Mouse (Mus musculus) left cerebral cortex, adult 18-20 months (tissue): ENCODE measurements around the gene Rhpn2. TPM values are rescaled to one million over a fixed set of nuclear protein-coding genes. Genes with fewer than 3 reads are reported as not detected.
A peak's percentile ranks its signal among the peaks of the same experiment; 100 is the strongest.

ENCODE experiments used
- DNase-seq, 2 experiments: peaks; one replicate each; pipeline ENCODE4 v3.0.0; 2021 to 2022; ENCODE audit warnings: low spot score in 2 of 2, mixed read lengths in 1 of 2
- total RNA-seq, 2 experiments: library from RNA; stranded (reverse); gene quantifications; 2 replicates each; pipeline ENCODE4 v1.2.3; 2021

Rhpn2 gene
- total RNA-seq, 2 experiments from 2014 or later = 5.3 to 6.2 TPM

DNA sequence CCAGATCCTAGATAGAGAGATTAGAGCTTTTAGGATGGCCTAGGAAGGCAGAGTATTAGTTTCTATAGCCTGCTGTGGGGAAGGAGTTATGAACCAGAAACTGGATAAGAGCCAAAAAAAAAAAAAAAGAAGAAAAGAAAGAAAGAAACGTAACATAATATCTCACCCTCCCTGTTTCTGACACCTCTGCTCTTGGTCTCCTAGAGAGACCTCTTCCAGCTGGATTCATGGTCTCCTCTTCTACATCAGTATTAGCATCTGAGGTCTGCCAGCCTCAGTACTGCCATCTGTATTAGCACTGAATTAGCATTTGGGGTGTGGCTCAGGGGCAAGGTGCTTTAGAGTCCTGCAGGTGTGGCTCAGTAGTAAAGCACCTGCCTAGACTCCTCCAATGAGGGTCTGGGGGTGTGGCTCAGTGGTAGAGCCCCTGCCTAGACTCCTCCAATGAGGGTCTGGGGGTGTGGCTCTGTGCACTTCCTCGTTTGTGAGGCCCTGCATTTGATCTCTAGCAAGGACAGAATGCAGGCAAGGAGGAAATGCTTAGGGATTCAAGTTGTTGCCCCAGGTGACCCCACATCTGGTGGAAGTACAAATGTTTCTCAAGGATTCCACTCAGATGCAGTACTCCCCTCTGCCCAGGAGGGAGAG, 48.9 kb downstream of the Rhpn2 start:
- DNase-seq = no peak

DNA sequence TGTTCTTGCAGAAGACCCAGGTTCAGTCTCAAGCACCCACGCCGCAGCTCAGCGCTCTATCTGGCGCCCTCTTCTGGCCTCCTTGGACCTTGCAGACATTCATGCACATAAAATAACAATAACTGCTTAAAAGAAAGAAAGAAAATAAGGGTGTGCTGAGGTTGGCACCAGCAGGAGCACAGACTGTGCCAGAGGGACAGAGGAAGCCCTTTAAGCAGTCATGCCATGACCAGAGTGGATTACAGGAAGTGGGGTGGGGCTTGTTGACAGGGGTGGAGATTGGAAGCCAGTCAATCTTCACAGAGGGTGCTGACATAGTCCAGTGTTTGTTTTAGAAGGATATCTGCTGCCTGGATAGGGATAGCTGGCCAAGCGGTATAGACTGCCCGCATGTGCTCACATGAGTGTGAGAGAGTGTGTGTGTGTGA, 52.6 kb downstream of the Rhpn2 start:
- DNase-seq = no peak

DNA sequence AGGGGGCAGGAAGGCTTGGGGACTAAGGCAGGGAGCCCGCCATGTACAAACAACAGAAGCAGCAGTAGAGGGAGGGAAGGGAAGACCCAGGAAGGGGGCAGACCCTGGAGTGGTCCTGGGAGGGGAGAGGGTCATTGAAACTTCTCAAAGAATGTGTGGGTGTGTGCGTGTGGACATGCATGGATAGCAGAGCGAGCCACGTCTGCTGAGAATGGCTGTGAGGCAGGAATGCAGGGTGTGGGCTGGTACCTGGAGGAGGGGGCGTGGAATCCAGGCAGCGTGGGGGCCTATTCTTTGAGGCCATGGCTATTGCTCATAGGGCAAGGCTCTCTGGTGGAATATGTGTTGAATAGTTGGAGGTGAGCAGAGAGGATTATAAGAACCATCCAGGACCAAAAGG, 54.7 kb downstream of the Rhpn2 start:
- no peak for DNase-seq

DNA sequence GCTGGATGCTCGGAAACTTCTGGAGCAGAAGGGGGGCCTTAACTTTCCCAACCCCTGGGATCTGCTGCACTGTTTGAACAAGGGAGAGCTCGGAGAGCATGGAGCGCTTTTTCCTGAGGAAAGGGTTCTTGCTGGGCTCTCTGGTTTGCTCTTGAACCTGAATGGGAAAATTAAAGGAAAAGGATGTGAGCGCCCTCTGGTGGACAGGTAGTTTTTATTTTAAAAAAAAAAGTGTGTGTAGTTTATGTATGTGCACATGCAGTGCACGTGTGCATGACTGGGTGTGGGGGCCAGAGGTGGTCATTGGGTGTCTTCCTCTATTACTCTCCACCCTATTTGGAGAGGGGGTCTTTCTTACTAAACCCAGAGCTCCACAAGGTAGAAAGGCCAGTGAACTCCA, 59.0 kb downstream of the Rhpn2 start:
- peak; percentile 17 to 47 for DNase-seq

- no peak for DNase-seq
Observed at GRCm38 (mm10) chr7:35395734-35396456, 61.9 kb downstream of the Rhpn2 start.

- DNase-seq = peak; percentile 90 to 96
Observed at GRCm38 (mm10) chr7:35396542-35397168, 62.7 kb downstream of the Rhpn2 start, which contains the start of the genes Faap24 and Cep89. Gene Faap24, minus strand, starts transcription at chr7:35396836. Gene Cep89, plus strand, starts transcription at chr7:35397035.

DNA sequence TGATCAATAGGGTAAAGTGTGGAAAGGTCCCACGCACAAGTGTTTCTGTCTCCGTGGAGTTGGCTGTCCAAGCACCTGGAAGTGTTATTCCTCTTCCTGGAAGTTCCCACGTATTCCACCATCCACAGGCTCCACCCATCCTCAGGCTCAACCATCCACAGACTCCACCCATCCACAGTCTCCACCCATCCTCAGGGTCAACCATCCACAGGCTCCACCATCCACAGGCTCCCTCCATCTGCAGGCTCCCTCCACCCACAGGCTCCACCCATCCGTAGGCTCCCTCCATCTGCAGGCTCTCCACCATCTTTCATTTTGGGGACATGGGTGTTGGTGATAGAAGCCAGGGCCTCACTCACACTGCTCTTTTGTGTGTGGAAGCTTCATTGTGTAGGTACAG, 67.2 kb downstream of the Rhpn2 start:
- no peak for DNase-seq

GRCm38 (mm10) chr7:35415226-35415625, 81.3 kb downstream of the Rhpn2 start:
- DNase-seq = no peak

- no peak for DNase-seq
Observed at GRCm38 (mm10) chr7:35415801-35416653, 82.1 kb downstream of the Rhpn2 start.

DNA sequence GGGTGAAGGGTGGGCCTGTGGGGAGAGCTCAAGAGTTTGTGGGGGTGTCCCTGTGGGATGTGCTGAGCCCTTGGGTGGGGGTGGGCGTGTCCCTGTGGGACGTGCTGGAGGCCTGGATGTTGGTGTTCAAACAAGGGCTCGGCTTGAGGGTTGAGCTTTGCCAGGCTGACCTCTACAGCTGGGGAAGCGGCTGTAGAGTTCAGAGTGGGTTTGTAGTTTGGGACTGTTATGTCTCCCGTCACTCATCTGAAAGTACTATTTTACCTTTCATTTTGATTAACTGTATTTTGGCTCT, 82.6 kb downstream of the Rhpn2 start:
- no peak for DNase-seq

DNA sequence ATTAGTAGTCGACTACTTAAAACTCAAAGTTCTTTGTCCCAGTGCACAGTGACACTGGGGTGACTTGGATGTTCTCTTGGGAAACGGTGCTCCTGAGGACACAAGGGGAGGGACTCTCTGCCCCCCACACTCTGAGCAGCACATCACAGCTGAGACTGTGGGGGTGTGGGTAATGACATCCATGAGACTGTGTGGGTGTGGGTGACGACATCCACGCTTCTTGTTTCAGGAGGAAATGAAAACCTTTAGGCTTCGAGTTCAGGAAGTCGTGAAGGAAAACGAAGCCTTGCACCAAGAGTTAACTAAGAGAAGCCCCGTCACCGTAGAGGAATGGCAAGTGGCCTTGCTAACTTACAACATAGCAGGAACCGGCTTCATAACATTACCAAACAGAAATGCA, 89.1 kb downstream of the Rhpn2 start:
- DNase-seq = no peak

DNA sequence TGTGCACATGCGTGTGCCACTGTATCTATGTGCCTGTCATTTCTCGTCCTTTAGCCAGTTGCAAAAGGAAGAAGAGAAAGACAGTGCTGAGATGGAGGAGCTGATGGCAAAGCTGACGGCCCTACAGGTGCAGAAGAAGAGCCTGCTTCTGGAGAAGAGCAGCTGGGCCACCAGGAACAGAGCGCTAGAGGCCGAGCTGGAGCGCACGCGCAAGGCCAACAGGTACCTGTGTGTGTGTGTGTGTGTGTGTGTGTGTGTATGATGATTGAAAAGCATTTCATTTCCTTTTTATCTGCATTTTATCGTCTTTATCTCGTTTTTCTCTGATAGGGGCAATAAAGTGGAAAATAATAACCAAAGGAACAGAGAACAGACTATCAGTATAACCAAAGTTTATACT, 94.2 kb downstream of the Rhpn2 start:
- DNase-seq = no peak

DNA sequence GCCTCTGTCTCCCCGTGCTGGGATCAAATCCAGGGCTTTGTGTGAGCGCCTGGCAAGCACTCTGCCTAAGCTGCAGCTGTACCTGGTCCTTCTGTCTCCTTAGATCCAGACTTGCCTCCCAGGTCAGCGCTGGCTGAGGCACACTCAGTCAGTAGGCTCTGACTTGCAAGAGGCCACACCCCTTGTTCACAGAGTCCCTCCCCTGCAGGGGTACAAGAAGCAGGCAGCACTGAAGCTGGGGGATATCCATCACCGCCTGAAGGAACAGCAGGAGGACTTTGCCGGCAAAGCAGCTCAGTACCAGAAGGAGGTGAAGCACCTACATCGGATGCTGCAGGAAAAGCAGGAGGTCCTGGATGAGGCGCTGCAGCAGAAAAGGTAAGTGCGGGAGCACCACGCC, 101.3 kb downstream of the Rhpn2 start:
- no peak for DNase-seq

Other genes with a start within 250 kb of the Rhpn2 start
- 10 to 100 TPM; 11.1 to 11.2 TPM for gene Cebpa, start 214.9 kb upstream of the Rhpn2 start, total RNA-seq
- 10 to 100 TPM; 31.0 to 37.1 TPM for gene Slc7a10, start 147.8 kb upstream of the Rhpn2 start, total RNA-seq
- 10 to 100 TPM; 79.8 to 83.6 TPM for gene Lrp3, start 118.7 kb upstream of the Rhpn2 start, total RNA-seq
- 10 to 100 TPM; 23.3 to 24.4 TPM for gene Gpatch1, start 15.7 kb upstream of the Rhpn2 start, total RNA-seq
- gene Faap24, start 62.7 kb downstream of the Rhpn2 start, total RNA-seq = 1 to 10 TPM; 4.8 to 5.0 TPM
- 10 to 100 TPM; 18.2 to 18.9 TPM for gene Cep89, start 62.9 kb downstream of the Rhpn2 start, total RNA-seq
- gene Slc7a9, start 114.6 kb downstream of the Rhpn2 start, total RNA-seq = not detected
- under 1 TPM; 0.40 to 0.59 TPM for gene Tdrd12, start 203.6 kb downstream of the Rhpn2 start, total RNA-seq
- gene Nudt19, start 222.1 kb downstream of the Rhpn2 start, total RNA-seq = 10 to 100 TPM; 68.2 to 70.0 TPM